Mouse (Mus musculus) C2C12 (cell line): ENCODE measurements around the gene Tbc1d10a.

Experiments
- CEBPB ChIP-seq: IDR thresholded peaks from one replicate; pipeline ENCODE4 v1.6.1; 2011; ENCODE audit warnings: low read depth, mild to moderate bottlenecking, control low read depth, moderate library complexity
- CTCF ChIP-seq: IDR thresholded peaks from one replicate; pipeline ENCODE4 v1.5.1; 2011; ENCODE audit not compliant: control insufficient read depth, insufficient read depth, insufficient read length
- FOSL1 ChIP-seq: IDR thresholded peaks from one replicate; pipeline ENCODE4 v1.8.0; 2011; ENCODE audit warnings: mild to moderate bottlenecking, low read length; ENCODE audit not compliant: poor library complexity, insufficient read depth, severe bottlenecking
- MAX ChIP-seq: IDR thresholded peaks from one replicate; pipeline ENCODE4 v1.6.1; 2011; ENCODE audit warnings: mild to moderate bottlenecking, control low read depth
- MYOD1 ChIP-seq: IDR thresholded peaks from one replicate; pipeline ENCODE4 v1.6.1; 2011; ENCODE audit warnings: low read depth; ENCODE audit not compliant: control insufficient read depth, insufficient read length

GRCm38 (mm10) chr11:4155641-4156040, 30.9 kb upstream of the Tbc1d10a start:
- TF ChIP-seq CTCF (no peak), CEBPB (no peak), FOSL1 (no peak), MYOD1 (no peak), MAX (no peak)
